Mouse (Mus musculus): Measurements from ENCODE around the gene 1810055G02Rik. TPM values are rescaled to one million over a fixed set of nuclear protein-coding genes. Genes with fewer than 3 reads are reported as not detected.

1810055G02Rik gene
- polyA plus RNA-seq (2017; shearing (Covaris generic)): 1 to 10 TPM; 4.1 to 6.0 (median 5.3) TPM

DNA sequence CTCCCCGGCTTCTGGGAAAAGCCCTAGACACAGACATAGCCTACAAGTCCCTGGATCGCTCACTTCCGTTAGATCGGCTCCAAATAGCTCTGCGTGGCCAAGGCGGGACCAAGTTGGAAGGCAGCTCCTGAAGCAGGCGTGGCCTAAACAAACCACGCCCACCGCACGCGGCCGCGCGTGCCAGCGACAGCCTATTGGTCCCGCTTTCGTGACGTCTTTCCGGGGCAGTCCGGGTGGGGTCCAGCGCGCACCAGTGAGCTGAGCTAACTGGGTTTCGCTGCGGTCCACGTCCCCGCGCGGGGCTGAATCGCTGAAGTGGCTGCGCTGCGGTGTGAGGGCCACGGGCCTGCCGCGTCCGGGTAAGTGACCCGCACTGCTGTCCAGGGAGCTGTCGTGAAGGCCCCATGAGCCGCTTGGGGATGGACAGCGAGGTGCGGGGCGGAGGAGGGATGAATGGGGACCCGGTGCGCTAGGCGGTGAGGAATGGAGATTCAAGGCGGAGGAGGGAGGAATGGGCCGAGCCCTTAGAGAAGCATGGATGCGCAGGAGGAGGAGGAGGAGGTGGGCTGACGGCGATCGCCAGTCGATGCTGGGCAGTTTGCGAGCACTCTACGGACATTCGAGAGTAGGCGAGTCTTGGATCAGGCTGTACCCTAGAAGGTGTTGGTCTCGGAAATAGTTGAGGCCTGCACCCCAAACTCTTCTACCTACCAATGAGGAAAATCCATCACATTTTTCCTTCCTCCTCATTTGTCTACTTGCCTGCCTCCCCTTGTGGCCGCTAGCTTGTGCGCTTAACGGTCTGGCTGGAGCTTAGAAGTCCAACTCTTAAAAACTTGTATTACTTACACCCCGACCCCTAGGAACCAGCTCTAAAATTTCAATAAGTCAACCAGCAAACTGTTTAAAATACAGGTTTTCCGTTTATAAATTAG is at the start of gene 1810055G02Rik:
1810055G02Rik (plus strand) TSS at position 216 of the 935 bp plus-strand sequence.
- peak; percentile 99 for ATAC-seq

DNA sequence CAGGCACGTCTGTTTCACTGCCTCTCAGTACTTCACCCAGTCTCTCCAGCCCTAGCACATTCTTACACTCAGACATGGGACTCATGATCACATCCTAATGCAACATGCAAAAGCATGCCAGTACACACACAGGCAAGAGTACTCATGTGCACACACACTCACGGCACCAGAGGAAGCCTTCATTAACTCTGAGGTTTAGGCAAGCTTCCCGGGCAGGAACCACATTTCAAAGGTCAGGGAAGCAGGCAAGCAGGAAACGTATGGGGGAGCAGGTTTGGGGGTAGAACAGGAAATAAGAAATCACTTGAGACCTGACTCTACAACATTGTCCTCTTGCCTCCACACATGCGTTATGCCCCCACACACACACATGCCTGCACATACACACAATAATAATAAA is 42.6 kb upstream of the 1810055G02Rik start:
- no peak for ATAC-seq

DNA sequence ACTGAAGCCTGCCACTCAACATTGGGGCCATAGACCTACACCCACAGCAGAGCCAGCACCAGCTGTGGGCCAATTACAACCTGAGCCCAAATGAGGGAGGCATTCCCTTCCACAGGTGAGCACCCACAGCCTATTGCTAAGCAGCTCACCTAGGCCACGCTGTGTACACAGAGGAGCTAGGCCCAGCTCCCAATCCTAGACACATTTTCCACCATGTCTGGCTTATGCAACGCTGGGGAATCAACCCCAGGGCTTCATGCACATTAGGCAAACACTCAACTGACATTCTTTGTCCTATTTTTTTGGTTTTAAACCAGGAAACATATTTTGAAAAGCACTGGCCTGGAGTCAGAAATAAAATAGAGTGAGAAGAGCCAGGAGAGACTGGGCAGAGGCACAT is 41.5 kb upstream of the 1810055G02Rik start:
- ATAC-seq: no peak

DNA sequence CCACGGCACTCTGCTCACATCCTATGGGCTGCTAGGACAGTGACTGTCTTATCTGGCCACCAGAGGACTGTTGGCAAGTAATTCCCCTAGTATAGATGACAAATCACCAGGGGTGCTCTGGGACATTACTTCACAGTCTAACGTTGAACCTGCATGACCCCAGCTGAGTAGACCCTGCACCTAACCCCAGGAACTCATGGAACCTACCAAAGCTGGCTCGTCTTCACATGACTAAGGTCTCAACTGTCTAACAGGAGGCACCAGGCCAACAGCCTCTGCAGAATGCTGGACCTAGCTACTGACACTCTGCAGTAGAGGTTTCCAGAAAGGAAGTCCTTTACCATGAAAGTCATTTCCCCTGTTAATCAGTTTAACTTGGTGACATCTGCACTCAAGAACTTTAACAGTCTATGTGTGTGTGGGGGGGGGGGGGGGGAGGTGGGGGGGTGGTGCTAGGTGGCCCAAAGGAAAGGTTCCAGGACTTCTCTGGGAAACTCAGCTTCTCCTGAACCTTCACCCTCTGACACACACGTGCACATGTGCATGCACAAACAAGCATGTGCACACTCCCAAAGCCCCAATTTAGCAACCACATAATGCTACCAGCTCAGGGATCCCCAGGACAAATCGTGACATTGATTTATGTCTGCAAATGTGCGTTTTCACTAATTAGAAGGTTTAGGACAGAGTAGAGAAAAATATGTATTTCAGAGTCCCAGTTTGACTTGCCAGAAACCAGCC is 40.8 kb upstream of the 1810055G02Rik start:
- no peak for ATAC-seq

DNA sequence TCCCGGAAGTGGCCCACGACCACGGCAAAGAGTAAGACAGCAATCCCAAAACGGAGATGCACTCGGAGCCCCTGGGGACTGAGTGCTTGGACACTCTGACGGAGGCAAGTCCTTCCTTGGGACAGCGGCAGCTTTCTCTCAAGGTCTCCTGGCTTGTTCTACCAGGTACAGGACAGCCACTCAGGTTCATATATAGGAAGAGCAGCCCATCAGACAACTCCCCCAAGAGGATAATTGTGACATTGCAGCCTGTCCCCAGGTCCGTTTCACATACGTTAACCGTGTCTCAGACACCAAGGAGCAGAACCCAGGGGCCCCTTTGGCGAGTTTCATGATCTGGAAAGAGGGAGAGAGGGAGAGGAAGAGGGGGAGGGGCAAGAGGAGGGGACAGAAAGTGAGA is 40.1 kb upstream of the 1810055G02Rik start:
- peak; percentile 41 for ATAC-seq

DNA sequence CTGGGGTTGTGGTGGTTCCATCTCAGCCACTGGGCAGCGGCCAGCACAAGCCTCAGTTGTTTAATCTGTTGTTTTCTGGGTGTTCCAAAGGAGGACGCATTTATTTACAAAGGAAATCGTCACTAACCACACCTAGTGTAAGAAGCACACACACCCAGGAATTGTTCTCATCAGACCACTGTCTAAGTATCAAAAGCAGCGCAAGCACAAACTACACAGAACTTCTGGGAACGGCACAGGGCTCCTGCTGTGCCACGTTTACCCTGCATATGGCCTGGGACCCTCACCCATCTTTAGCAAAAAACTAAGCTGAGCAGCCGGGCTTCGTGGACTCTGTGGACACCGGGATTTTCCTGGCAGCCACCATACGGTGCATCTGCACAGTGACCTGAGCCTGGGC is 39.5 kb upstream of the 1810055G02Rik start:
- ATAC-seq: no peak

DNA sequence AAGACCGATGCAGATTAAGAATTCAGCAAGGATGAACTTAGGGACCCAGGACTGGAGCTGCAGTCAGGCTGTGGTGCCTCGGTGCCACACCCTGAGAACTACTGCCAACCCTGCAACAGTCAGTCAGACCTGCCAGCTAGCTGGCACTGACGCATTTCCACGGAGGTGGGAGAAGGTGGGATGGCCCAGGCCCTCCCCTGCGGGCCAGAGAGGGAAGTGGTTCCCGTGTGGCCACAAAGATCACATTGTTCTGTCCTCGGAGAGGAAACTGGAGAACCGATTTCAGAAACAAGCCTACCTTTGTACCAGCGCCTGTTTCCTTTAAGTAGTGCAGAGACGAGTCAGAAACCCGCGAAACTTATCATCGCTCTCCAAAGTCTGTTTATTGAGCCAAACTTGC is 39.0 kb upstream of the 1810055G02Rik start:
- no peak for ATAC-seq

DNA sequence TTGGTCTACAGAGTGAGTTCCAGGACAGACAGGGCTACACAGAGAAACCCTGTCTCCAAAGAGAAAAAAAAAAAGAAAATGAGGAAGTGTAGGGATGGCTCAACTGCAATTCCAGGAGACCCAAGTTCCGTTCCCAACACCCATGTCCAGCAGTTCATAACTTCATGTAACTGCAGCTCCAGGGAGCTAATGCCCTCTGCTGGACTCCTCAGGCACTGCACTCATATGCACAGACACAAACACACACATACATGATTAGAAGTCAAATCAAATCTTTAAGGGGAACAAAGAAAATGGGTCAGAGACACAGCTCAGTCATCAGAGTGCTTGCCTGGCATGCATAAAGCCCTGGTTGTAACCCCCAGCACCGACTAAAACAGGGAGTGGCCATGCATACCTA is 34.9 kb upstream of the 1810055G02Rik start:
- ATAC-seq: no peak

DNA sequence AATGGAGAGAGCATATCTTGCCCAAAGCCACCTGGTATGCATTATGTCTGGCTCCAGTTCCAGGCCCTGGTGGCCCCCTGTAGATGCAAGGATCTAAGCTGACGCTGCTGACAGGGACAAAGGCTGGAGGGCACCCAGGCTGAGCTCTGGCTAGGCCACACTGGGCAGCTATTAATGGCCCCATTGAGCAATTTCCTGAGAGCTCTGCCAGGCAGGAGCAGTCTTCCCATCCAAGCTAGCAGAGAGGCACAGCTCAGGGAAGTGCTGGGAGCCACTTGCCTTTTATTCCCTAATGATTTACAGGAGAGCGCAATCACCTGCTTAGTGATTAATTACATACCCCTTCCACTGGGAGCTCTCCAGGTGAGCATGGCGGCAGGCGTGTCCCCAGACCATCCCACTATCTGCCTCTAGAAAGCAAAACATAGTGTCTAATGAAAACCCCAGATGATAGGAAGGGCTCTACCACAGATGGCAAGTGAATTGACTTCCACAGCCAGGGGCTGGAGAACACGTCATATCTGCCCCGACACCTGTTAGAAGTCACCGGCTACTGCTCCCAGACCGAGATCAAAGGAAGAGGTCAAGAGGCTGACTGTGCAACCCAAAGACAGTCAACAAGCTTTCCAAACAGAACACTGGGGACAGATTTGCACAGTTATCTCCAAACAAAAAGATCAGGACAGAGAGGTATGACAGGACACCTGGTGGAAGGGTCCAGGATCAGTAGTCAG is 33.8 kb upstream of the 1810055G02Rik start:
- ATAC-seq: no peak

DNA sequence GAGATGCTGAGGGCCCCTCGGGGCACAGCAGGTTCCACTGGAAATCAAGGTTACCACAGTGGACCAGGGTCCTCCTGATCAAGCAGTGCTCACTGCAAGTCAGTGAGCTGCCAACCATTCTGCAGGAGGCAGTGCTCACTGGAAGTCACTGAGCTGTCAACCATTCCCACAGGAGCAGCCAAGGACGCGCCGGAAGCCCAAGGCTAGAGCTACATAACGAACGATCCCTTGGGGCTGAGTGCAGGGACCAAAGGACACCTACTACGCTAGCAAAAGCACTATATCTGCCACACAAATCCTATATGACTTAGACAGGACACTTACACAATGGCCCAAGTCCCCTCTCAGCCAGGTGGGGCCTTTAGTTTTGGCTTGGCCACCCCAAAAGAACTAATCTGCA is 27.4 kb upstream of the 1810055G02Rik start:
- no peak for ATAC-seq

DNA sequence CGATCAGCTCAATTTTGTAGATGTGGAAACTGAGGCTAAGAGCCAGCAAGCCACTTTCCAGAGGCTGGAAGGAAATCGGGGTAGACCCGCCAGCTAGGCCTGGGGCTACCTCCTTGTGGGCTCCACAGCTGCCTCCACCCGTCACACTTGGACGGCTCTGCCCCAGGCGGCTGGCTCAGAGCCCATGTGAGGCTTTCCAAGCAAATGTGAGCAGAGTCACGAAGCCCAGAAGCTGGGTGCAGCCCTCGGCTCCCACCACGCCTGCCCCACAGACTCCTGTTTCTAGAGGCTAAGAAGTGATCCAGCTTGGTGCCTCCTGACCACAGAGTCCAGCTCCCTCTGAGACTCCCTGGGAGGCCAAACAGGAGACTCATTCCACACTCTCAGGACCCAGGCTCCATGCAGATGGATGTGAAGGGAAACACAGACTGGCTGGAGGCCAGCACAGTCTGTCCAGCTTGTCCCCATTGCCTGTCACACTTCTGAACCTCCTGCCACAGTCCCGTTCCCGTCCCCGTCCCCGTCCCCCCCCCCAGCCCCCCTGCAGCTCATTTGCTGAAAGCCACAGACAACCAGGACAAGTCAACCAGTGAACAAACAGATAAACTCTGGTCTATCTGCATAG is 26.7 kb upstream of the 1810055G02Rik start:
- no peak for ATAC-seq

DNA sequence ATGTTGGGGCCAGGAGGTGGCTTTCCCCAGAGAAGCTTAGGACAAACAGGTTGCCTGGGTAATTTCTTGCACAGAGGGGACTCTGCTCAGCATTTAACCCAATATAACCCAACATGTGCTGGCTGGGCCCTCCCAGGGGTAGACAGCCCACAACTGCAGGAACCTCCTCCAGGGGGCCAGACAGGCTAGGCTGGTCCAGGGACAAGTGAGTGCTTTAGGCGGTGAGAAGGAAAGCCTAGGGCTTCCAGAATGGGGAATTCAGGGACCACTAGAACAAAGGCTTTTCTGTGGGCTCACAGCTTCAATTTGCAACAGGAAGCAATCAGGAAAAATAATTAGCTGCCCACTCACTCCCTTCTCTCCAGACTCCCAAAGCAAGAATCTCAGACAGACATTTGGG is 23.7 kb upstream of the 1810055G02Rik start:
- no peak for ATAC-seq

DNA sequence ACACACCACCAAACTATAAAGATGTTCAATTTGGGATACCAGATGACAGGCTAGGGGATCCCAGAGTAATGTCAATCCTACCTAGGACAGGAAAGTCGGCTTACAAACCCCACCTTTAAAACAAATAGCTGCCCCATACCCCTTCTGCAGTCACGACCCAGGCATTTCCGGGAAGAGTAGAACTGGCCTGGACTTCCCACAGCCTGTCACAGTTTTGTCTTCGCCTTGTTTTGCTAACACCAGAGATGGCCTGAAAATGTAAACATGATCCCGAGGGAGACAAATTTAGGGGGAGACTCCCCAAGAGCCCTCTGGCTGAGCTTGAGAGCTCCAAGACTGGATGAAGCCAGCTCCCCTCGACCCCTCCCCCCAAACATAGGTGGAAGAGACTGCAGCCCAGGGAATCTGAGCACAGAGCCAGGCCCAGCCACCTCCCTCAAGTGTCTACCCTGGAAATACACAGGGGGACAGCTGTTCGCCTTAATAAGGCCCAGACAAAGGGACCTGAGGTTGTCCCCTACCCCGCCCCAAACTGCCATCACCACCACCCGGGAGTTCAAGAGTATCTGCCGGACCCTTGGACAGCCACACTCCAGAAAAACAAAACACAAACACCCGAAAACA is 23.0 kb upstream of the 1810055G02Rik start:
- ATAC-seq: no peak

DNA sequence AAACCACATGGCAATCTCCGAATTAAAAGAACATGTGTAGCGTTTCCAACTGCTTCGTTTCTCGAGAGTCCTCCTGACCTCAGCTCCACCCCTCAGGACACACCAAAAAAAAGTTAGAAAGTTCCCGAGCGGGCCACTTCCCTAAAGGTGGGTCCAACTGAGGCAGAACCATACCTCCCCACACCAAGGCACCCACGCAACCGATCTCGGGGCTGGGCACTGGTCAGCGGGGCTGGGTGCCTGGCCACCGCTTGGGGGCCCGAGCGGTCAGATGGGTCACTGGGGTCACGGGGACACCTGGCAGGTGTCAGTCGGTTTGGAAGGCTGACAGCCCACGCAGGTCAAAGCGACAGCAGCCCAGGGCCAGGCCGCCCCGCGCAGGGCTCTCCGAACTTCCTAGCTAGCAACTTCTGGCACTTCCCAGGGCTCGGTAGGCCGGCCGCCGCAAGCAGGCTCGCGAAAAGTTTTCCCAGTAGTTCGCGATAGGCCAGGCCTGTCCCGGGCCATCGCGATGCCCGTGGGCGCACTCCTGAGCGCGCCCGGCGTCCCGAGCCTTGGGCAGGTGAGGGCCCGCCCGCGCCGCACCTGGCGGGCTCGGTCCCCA is 22.4 kb upstream of the 1810055G02Rik start:
- no peak for ATAC-seq

DNA sequence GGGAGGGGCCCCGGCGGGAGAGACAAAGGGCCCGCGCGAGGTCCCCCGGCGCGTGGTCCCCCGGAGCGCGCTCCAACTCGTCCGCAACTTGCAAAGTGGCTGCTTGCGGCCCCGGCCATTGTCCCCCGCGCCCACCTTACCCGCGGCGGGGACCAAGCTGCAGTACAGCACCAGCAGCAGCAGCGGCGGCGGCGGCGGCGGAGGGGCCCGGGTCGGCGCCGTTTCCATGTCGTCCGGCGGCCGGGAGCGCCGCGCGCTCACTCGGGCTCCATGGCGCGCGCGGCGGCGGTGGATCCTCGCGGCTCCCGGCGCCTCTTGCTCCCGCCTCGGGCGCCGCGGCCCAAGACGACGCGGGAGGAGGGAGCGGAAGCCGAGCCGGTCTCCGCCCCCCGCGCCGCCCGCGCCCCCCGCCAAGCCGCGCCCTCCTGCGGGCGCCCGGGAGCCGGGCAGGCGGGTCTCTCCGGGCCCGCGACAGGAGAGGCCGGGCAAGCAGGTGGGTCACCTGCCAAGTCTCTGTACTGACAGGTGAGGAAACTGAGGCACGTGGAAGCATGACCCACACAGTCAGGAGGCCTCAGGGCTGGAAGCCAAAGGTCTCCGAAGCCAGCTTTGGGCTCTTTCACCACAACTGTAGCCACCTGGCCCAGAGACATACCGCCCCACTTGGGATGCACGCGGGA is 21.7 kb upstream of the 1810055G02Rik start, which contains the start of gene Lrp5:
Lrp5 (minus strand) TSS at position 350 of the 680 bp plus-strand sequence.
- no peak for ATAC-seq

DNA sequence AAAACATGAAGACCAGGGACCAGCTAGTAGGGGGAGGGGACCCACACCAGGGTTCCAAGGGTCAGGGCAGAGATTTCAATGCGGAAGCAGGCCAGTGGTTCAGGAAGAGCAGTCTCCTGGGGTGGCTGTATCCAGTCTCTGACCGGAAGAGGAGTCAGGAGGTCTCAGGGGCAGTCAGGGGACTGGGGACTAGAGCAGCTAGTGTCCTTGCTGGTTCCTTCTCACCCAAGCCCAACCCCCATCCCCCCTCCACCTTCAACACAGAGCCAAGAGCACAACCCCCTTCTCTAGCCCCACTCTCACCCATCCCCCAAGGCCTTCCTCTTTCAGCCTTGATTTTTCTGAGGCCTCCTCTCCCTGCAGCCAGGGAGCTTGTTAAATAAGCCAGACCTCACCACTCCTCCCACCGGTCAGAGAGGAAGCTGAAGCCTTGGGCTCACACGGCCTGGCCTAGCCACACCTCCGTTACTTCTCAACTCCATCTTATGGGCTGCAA is 20.4 kb upstream of the 1810055G02Rik start:
- ATAC-seq: no peak

DNA sequence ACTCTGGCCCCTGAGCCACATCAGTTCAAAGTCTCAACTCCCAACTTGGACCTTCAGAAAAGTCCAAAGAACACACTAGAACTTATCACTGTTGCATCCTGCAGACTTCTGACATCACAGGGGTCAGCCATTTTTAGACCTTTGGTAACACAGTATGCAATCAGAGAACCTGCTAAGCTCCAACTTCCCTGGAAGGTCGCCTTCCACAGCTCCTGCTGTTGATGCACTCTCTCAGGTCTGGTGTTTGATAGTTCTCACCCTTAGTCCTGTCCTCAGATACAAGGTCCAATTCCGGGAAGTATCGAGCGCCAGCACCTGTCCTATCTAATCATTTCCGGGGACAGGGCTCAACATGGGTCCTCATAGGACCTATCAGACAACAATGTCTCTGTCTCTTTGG is 16.8 kb upstream of the 1810055G02Rik start:
- ATAC-seq: no peak

DNA sequence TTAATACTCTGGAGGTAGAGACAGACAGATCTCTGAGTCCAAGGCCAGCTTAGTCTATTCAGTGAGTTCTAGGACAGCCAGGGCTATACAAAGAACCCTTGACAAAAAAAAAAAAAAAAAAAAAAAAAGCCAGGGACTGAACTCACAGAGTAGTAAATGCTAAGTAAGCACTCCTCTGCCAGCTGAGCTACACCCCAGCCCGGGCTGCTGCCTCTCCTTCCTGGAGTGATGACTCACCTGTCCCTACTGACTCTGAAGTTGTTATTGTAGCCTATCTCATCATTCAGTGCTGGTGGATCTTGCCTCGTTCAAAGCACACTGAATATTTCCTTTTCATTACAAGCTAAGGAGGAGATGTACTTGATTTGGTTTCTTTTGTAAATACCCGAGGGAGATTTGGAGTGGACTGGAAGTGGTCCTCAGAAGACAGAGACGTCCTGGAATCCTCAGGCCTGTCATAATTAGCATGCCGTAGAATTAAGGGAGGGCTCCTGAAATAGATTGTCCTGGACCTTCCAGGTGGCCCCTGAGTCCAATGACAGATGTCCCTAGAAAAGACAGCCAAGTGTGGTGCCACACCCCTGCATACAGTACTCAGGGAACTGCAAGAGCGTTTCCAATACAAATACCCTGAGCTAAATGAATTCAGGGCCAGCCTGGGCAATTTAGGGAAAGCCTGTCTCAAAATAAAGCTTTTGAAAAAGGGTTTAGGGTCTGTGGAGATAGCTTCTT is 15.5 kb upstream of the 1810055G02Rik start:
- ATAC-seq: no peak

DNA sequence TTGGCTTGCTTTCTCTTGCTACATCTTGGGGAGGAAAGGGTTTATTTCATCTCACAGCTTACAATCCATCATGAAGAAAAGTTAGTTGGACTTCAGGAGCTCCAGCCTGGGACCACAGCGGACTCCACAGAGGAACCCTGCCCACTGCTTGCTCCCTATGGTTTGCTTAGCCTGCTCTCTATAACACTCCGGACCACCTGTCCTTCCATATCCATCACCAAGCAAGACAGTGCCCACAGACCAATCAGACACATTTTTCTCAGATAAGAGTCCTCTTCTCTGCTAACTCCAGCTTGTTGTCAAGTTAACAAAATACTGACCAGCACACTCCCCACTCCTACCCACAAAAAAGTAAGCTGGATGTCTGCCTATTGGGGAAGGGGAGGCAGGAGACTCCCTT is 13.6 kb upstream of the 1810055G02Rik start:
- no peak for ATAC-seq

DNA sequence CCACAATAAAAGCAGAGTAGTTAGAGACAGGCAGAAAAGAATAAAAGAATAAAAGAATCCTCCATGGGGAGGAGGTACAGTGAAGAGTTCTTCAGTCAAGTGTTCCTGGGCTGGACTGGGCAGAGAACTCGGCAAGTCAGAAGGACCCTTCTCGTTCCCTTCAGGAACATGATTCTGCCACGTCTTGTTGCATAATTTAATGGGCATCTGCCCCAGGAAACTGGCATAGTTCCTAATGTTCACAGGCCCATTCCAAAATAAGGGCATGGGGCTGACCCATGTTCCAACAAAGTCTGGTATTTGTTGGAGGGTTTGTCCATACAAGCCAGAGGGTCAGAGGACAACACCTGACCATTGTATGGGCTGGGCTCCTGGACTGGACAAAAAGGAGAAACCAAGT is 13.1 kb upstream of the 1810055G02Rik start:
- ATAC-seq: no peak
